In genomic region chr16:91922939-91923338, GRCm38 (mm10) we compare ENCODE assay signal across 21 mouse cellular contexts.
"Had no signal": no experiment of that assay in that cellular context is flagged by ENCODE, and none has a peak within 500 bp of the region (broad histone marks: within the 10 kb centered on the region; RNA-seq: fewer than 3 reads in every experiment).

No protein-coding gene starts in this region.

- DNase-seq: kidney, adult 9 months; kidney, postnatal 25 days; layer of hippocampus, adult 9-11 months; liver; liver, postnatal 0 days; lung, embryonic 14.5 days; midbrain, embryonic 14.5 days; right cerebral cortex, adult 18-20 months; right cerebral cortex, postnatal 14 days; right cerebral cortex, postnatal 4 days; thymus, postnatal 36 days had no signal

- H3K4me1 ChIP-seq: stomach, embryonic 15.5 days had no signal

- H3K27me3 ChIP-seq: limb, embryonic 13.5 days; neural tube, embryonic 12.5 days; neural tube, embryonic 15.5 days; stomach, embryonic 15.5 days had no signal

- H3K4me2 ChIP-seq: limb, embryonic 13.5 days; lung, embryonic 14.5 days; neural tube, embryonic 12.5 days; neural tube, embryonic 15.5 days; stomach, embryonic 15.5 days had no signal

- H3K4me3 ChIP-seq: layer of hippocampus, adult 2 months; limb, embryonic 10.5 days; limb, embryonic 13.5 days; neural tube, embryonic 12.5 days; neural tube, embryonic 15.5 days; stomach, embryonic 15.5 days had no signal

- H3K9me3 ChIP-seq: limb, embryonic 10.5 days; limb, embryonic 13.5 days; neural tube, embryonic 12.5 days; neural tube, embryonic 15.5 days; stomach, embryonic 15.5 days had no signal

- ATAC-seq: liver, postnatal 0 days; lung, postnatal 0 days had no signal

- H3K9ac ChIP-seq: limb, embryonic 13.5 days; liver, embryonic 14.5 days; liver, postnatal 0 days; lung, embryonic 14.5 days; neural tube, embryonic 12.5 days; neural tube, embryonic 15.5 days; stomach, embryonic 15.5 days had no signal

- H3K27ac ChIP-seq: kidney, postnatal 0 days; layer of hippocampus, adult 2 months; limb, embryonic 10.5 days; limb, embryonic 13.5 days; liver, embryonic 14.5 days; macrophage; neural tube, embryonic 12.5 days; neural tube, embryonic 15.5 days; stomach, embryonic 15.5 days had no signal
